16 mouse cellular contexts compared by ENCODE assay signal in the genomic region with DNA sequence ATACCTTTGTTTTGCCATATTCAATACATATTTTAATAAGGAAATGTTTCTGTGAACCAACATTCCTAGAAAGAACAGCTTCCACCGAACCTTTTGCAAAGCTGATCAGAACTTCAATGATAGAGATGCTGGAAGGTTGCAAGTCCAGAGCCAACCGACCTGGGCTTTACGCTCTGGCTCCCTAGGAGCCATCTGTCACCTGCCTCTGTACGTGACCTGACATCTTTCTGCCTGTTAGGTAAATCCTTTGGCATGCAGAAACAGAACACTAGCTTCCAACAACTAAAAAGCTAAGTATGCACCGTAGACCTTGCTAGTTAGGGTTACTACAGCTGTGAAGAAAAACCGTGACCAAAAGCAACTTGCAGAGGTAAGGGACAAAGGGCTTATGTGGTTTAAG.
A peak's percentile ranks its signal among the peaks of the same experiment; 100 is the strongest.
DNase-seq lines count a peak whose midpoint lies in the region; ATAC-seq lines count a peak whose summit lies in the region.
"Had no signal": no experiment of that assay in that cellular context is flagged by ENCODE, and none has a peak within 500 bp of the region (broad histone marks: within the 10 kb centered on the region; RNA-seq: fewer than 3 reads in every experiment).

No protein-coding gene starts in this region.

- intact Hi-C loops in heart, postnatal 25 days (cut with DNase I) = no loop called here

- no peak for DNase-seq in cerebellum, postnatal 4 days (ENCODE audit: low spot score in 2 of 2)
- DNase-seq in cerebellum, adult 8-10 months = peak; percentile 30
- peak; percentile 19 to 39 for DNase-seq in cerebellum, postnatal 14 days
- no peak for DNase-seq in adrenal gland, adult 18-20 months (ENCODE audit: low spot score in 2 of 2)
- DNase-seq in ovary, postnatal 10 days (ENCODE audit: low spot score) = no peak
- no peak for DNase-seq in heart, postnatal 25 days (ENCODE audit: low spot score)
- DNase-seq: adrenal gland, postnatal 10 days; B cell, adult 2 months; gastrocnemius, postnatal 14 days; heart, adult 2 months; heart, postnatal 36 days; kidney, adult 18-20 months had no signal

- peak; percentile 76 for ATAC-seq in cerebellum, adult (ENCODE audit: insufficient number of reproducible peaks, low FRiP score, low TSS enrichment)
- ATAC-seq: CD4-positive, CD25-positive, alpha-beta regulatory T cell, adult 4 months; forebrain, embryonic 16.5 days; hindbrain, postnatal 0 days had no signal

Comparison
In these comparisons a context has a peak if more than half of its experiments do, and no peak if none do; other contexts are left out.
1. DNase-seq: peak in cerebellum, adult 8-10 months (single experiment) and cerebellum, postnatal 14 days (2 of 2); none in cerebellum, postnatal 4 days (0 of 2), adrenal gland, adult 18-20 months (0 of 2), ovary, postnatal 10 days (single experiment) and heart, postnatal 25 days (single experiment).